Mouse (Mus musculus) megakaryocyte, embryonic 14.5 days (primary cell): ENCODE measurements around the gene Gm21992.

Source experiments
- FLI1 ChIP-seq: IDR thresholded peaks from 2 replicates; pipeline ENCODE4 v1.6.1; 2012; ENCODE audit warnings: low read length, inconsistent platforms, mixed read lengths
- GATA1 ChIP-seq: IDR thresholded peaks from 3 replicates; pipeline ENCODE4 v1.6.1; 2012; ENCODE audit warnings: mixed read lengths, low read length, inconsistent platforms, borderline replicate concordance

GRCm38 (mm10) chr19:4742229-4742628 lies 69.2 kb downstream of the Gm21992 start:
- TF ChIP-seq GATA1, result no peak
- no peak for TF ChIP-seq FLI1
